Comparison of ENCODE assay signal across 8 mouse cellular contexts in the genomic region with DNA sequence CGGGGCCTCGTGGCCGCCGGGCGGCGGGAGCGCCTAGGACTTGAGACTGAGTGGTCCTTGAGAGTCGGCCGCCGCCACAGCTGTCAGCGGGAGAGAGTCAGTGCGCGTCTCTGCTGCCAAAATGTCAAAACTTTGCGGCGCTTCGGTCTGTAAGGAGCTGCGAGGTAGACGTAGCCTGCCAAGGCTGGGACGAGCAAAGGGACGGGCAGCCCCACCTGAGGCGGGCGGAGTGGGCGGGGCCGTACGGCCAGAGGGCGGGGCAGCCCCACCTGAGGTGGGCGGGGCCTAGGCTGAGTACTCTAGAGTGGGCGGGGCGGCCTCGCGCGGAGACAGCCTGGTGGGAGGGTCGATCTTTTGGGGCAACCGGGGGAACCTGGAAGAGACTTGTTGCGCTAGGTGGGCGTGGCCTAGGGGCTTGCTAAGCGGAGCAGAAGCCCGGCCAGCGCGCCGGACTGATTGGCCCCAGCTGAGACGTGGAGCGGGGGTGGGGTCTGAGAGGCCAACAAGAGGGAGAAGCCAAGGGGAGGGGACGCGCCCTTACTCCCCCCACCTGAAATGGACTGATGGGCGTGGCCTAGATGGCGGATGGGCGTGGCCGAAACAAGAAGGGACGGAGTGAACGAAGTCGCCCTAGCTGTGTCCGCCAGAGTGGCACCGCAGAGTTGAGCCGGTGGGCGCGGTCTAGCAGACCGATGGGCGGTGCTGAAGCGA. TPM values are rescaled to one million over a fixed set of nuclear protein-coding genes. Genes with fewer than 3 reads are reported as not detected.
DNase-seq lines count a peak whose midpoint lies in the region; ATAC-seq and TF ChIP-seq lines count a peak whose summit lies in the region.

TSS of gene Baiap2l1 (minus strand) at position 232 of the 711 bp plus-strand sequence.

- no peaks in the 10 kb centered on the region for H3K4me1 ChIP-seq in embryonic facial prominence, embryonic 11.5 days (ENCODE audit: control insufficient read depth, insufficient read depth, low read length)
- H3K4me1 ChIP-seq in intestine, postnatal 0 days (replicated peaks; ENCODE audit: control insufficient read depth, insufficient read depth, low read length), result 0 out of 2 replicates have a peak, but pooled peaks cover 4% of the 10 kb centered on the region
- H3K4me1 ChIP-seq in midbrain, embryonic 12.5 days, result peaks cover 16% of the 10 kb centered on the region

- H3K27ac ChIP-seq in embryonic facial prominence, embryonic 11.5 days (replicated peaks; ENCODE audit: low read depth, low read length), result no peak within 1 kb of the TSS
- peak within 1 kb of the TSS; percentile 98 for H3K27ac ChIP-seq in intestine, postnatal 0 days (ENCODE audit: low read depth, low read length)
- H3K27ac ChIP-seq in midbrain, embryonic 12.5 days (replicated peaks), result no peak within 1 kb of the TSS

- H3K27me3 ChIP-seq in embryonic facial prominence, embryonic 11.5 days (ENCODE audit: control insufficient read depth, insufficient read depth, low read length), result no peaks in the 10 kb centered on the region
- H3K27me3 ChIP-seq in intestine, postnatal 0 days (replicated peaks; ENCODE audit: control insufficient read depth, insufficient read depth, low read length), result no peaks in the 10 kb centered on the region
- peaks cover 38% of the 10 kb centered on the region for H3K27me3 ChIP-seq in midbrain, embryonic 12.5 days

- peak within 1 kb of the TSS; percentile 57 for H3K9ac ChIP-seq in embryonic facial prominence, embryonic 11.5 days (replicated peaks; ENCODE audit: low read length)
- H3K9ac ChIP-seq in intestine, postnatal 0 days (ENCODE audit: low read depth, low read length), result peak within 1 kb of the TSS; percentile 94
- H3K9ac ChIP-seq in midbrain, embryonic 12.5 days (replicated peaks), result peak within 1 kb of the TSS; percentile 25

- no peaks in the 10 kb centered on the region for H3K9me3 ChIP-seq in embryonic facial prominence, embryonic 11.5 days (replicated peaks; ENCODE audit: control insufficient read depth, low read length)
- H3K9me3 ChIP-seq in intestine, postnatal 0 days (ENCODE audit: control insufficient read depth), result no peaks in the 10 kb centered on the region
- no peaks in the 10 kb centered on the region for H3K9me3 ChIP-seq in midbrain, embryonic 12.5 days

- TF ChIP-seq CTCF in intestine, postnatal 0 days (IDR thresholded peaks at IDR 0.05; ENCODE audit: low read depth), result peak; percentile 35; the same call in 1 of the 2 replicates

- peak within 1 kb of the TSS; percentile 94 for H3K4me2 ChIP-seq in embryonic facial prominence, embryonic 11.5 days (ENCODE audit: low read depth, low read length)
- peak within 1 kb of the TSS; percentile 75 for H3K4me2 ChIP-seq in intestine, postnatal 0 days (replicated peaks; ENCODE audit: low read depth)
- H3K4me2 ChIP-seq in midbrain, embryonic 12.5 days (replicated peaks), result peak within 1 kb of the TSS; percentile 91

- H3K36me3 ChIP-seq in embryonic facial prominence, embryonic 11.5 days (replicated peaks; ENCODE audit: control insufficient read depth, insufficient read depth, low read depth, low read length), result no peaks in the 10 kb centered on the region
- no peaks in the 10 kb centered on the region for H3K36me3 ChIP-seq in intestine, postnatal 0 days (ENCODE audit: control insufficient read depth, insufficient read depth)
- no peaks in the 10 kb centered on the region for H3K36me3 ChIP-seq in midbrain, embryonic 12.5 days

- under 1% methylated on average over 60 of the region's 60 CpGs for WGBS in embryonic facial prominence, embryonic 11.5 days
- under 1% methylated on average over 58 of the region's 60 CpGs for WGBS in intestine, postnatal 0 days
- under 1% methylated on average over 60 of the region's 60 CpGs for WGBS in midbrain, embryonic 12.5 days

- peak; percentile 96 for ATAC-seq in embryonic facial prominence, embryonic 11.5 days (replicated peaks; ENCODE audit: insufficient number of reproducible peaks, low FRiP score, low TSS enrichment, low read depth)
- ATAC-seq in granulocyte monocyte progenitor cell, adult 5-6 weeks (replicated peaks; ENCODE audit: poor library complexity, severe bottlenecking), result peak; percentile 82
- ATAC-seq in intestine, postnatal 0 days, result peak; percentile 91
- peak; percentile 95 for ATAC-seq in midbrain, embryonic 12.5 days (ENCODE audit: low FRiP score, low read depth)

- intact Hi-C loops in left cerebral cortex, postnatal 4 days (cut with DNase I), result no loop called here

- DNase-seq in adrenal gland, postnatal 14 days, result peak; percentile 94
- DNase-seq in embryonic facial prominence, embryonic 11.5 days (ENCODE audit: low spot score), result peak; percentile 95
- peak; percentile 74 for DNase-seq in left cerebral cortex, postnatal 4 days
- peak; percentile 75 for DNase-seq in skeletal muscle tissue, adult 2 months (ENCODE audit: low read depth, low spot score)
- DNase-seq in MN1 (ENCODE audit: low spot score), result no peak

- H3K4me3 ChIP-seq in embryonic facial prominence, embryonic 11.5 days (ENCODE audit: low read depth, low read length), result peak within 1 kb of the TSS; percentile 47
- peak within 1 kb of the TSS; percentile 88 for H3K4me3 ChIP-seq in intestine, postnatal 0 days (ENCODE audit: low read depth, low read length)
- peak within 1 kb of the TSS; percentile 52 for H3K4me3 ChIP-seq in midbrain, embryonic 12.5 days

RNA-seq across cellular contexts. Expression of gene Baiap2l1, which starts in this region (rescaled TPM):
- total RNA-seq in adrenal gland, postnatal 14 days (2021), result 6.2 and 8.2 TPM in 2 replicates
- 3.8 and 4.3 TPM in 2 replicates for polyA plus RNA-seq in embryonic facial prominence, embryonic 11.5 days (2014; fragmentation: Nextera tagmentation; extraction: Ambion mirVana)
- not detected in 2 replicates for total RNA-seq in granulocyte monocyte progenitor cell, adult 5-6 weeks (2014; fragmentation: Nextera tagmentation)
- not detected in 2 replicates for total RNA-seq in granulocyte monocyte progenitor cell, adult 5-6 weeks (2017)
- 38.8 and 41.1 TPM in 2 replicates for polyA plus RNA-seq in intestine, postnatal 0 days (2015; fragmentation: Nextera tagmentation; extraction: Ambion mirVana)
- under 1 TPM; 0.24 to 0.36 TPM for total RNA-seq in left cerebral cortex, postnatal 4 days (2021)
- polyA plus RNA-seq in midbrain, embryonic 12.5 days (2016; fragmentation: Nextera tagmentation; extraction: Ambion mirVana), result 2.5 and 2.9 TPM in 2 replicates

Comparison
In these comparisons a context has a peak if more than half of its experiments do, and no peak if none do; other contexts are left out.
1. Peak in ATAC-seq in granulocyte monocyte progenitor cell, adult 5-6 weeks; RNA of the gene not detected or under 1 TPM.
2. Peak in DNase-seq in left cerebral cortex, postnatal 4 days; RNA of the gene not detected or under 1 TPM.
3. H3K9ac ChIP-seq: peak in every context shown above with its lines; median percentile 94 in intestine, postnatal 0 days; 57 in embryonic facial prominence, embryonic 11.5 days; 25 in midbrain, embryonic 12.5 days.